Mouse (Mus musculus) lung, embryonic 14.5 days (tissue): Measurements from ENCODE around the gene Ffar1. TPM values are rescaled to one million over a fixed set of nuclear protein-coding genes. Genes with fewer than 3 reads are reported as not detected.
A peak's percentile ranks its signal among the peaks of the same experiment; 100 is the strongest.

Experiments used
- ATAC-seq: fragments of 200-750 bp; cut with Nextera tagmentation; 2 replicates; pipeline ENCODE4 v1.8.0; 2017; ENCODE audit warnings: mild to moderate bottlenecking, moderate TSS enrichment, moderate library complexity; ENCODE audit not compliant: insufficient read depth
- DNase-seq: peaks from one replicate; pipeline ENCODE4 v3.0.0-alpha.2; 2015
- H3K27ac ChIP-seq: fragments of 300-500 bp; sonication (generic); 2 replicates; pipeline ENCODE4 v1.5.1; 2014; ENCODE audit warnings: low read depth, mild to moderate bottlenecking, moderate library complexity
- H3K27me3 ChIP-seq: fragments of 300-500 bp; sonication (generic); 2 replicates; pipeline ENCODE4 v1.6.1; 2014; ENCODE audit warnings: low read length, control low read depth; ENCODE audit not compliant: insufficient read depth
- H3K36me3 ChIP-seq: fragments of 300-500 bp; sonication (generic); 2 replicates; pipeline ENCODE4 v1.6.1; 2014; ENCODE audit warnings: control low read depth; ENCODE audit not compliant: insufficient read depth
- H3K4me1 ChIP-seq: fragments of 300-500 bp; sonication (generic); 2 replicates; pipeline ENCODE4 v1.6.1; 2014; ENCODE audit warnings: antibody characterized with exemption, control low read depth; ENCODE audit not compliant: insufficient read depth
- H3K4me2 ChIP-seq: fragments of 300-500 bp; sonication (generic); 2 replicates; pipeline ENCODE4 v1.6.1; 2014; ENCODE audit warnings: mild to moderate bottlenecking
- H3K4me3 ChIP-seq: fragments of 300-500 bp; sonication (generic); 2 replicates; pipeline ENCODE4 v1.5.1; 2014; ENCODE audit warnings: low read depth, low read length
- H3K9ac ChIP-seq: fragments of 300-500 bp; sonication (generic); 2 replicates; pipeline ENCODE4 v1.6.1; 2014
- H3K9me3 ChIP-seq: fragments of 300-500 bp; sonication (generic); 2 replicates; pipeline ENCODE4 v1.6.1; 2016; ENCODE audit warnings: low read depth, low read length, control low read depth
- CTCF ChIP-seq: IDR thresholded peaks from 2 replicates; pipeline ENCODE4 v1.5.1; 2016; ENCODE audit warnings: antibody characterized with exemption, low read depth
- WGBS: fragments of 180-500 bp; shearing (Covaris S2); extraction: QIAGEN DNeasy Blood & Tissue Kit; methylation state at CpG from one replicate; pipeline ENCODE4 v1.1.7; 2014; 5-methylcytosine and 5-hydroxymethylcytosine counted together
- polyA plus RNA-seq: library from polyadenylated mRNA; unstranded; fragments of >200 nt; fragmentation: Nextera tagmentation; extraction: Ambion mirVana; gene quantifications from 2 replicates; pipeline ENCODE4 v1.2.1, GENCODE M21; 2014

Ffar1 gene
- polyA plus RNA-seq, 1 experiment from 2014 or later = not detected

DNA sequence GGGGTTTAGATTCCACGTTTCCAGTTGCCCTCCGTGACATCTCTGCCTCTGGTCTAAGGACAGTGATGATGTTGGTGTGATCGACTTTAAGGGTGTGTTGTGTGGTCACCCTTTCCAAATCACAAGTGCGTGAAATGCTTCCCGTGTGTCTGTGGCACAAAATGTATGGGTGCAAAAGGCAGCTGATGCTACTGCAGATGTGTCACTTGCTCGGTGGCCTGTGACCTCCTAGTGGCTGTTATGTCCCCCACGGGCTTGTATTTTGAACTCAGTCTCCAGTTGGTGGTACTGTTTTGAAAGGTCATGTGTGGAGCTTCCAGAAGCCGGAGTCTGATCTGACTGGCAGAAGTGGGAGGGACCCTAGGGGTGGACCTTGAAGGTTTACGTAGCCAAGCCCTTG is 30.4 kb upstream of the Ffar1 start:
- Histone ChIP-seq H3K9ac (no peak overlapping the region), H3K36me3 (no peaks in the 10 kb centered on the region), H3K27me3 (no peaks in the 10 kb centered on the region), H3K4me3 (no peak overlapping the region), H3K4me2 (no peak overlapping the region), H3K27ac (no peak overlapping the region), H3K4me1 (no peaks in the 10 kb centered on the region), H3K9me3 (no peaks in the 10 kb centered on the region)
- DNase-seq (no peak), ATAC-seq (no peak)
- 73% methylated on average over 9 of the region's 9 CpGs for WGBS
- no peak for TF ChIP-seq CTCF

DNA sequence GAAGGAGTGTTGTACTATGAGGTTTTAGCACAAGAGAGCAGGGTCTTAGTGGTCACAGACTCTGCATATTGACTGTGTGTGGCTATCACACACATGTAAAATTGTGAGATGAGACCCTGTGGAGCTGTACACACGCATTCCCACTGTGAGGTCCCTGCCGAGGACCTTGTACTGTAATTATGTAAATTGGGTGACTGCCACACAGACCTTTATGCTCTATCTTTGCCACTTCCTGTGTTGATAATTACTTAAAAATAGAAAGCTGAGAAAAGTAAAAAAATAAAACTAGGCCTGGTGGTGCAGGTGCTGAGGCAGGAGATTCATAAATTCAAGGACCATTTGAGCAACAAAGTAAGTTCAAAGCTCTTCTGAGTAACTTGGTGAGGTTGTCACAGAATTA is 29.3 kb upstream of the Ffar1 start:
- Histone ChIP-seq H3K9me3 (no peaks in the 10 kb centered on the region), H3K36me3 (no peaks in the 10 kb centered on the region), H3K4me1 (no peaks in the 10 kb centered on the region), H3K27me3 (no peaks in the 10 kb centered on the region), H3K9ac (no peak overlapping the region), H3K4me2 (no peak overlapping the region), H3K27ac (no peak overlapping the region), H3K4me3 (no peak overlapping the region)
- no peak for TF ChIP-seq CTCF
- no peak for DNase-seq
- 52% methylated on average over 2 of the region's 2 CpGs for WGBS
- ATAC-seq = no peak

DNA sequence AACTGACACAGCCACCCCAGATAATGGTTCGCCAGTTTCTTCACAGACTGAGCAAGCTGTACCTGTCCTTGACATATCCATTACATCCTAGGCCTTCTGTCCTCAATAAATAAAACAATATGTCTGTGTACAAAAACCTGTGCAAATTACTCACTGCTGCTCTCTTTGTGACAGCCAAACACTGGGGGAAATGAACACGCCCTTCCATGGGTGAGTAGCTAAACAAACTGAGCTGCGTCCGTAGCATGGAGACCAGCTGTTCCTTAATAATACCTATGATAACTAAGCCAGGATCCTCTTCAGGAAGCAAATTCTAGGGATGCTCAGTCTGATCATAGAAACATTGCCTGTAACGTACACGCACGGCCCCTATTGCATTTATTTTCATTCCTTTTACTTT is 27.4 kb upstream of the Ffar1 start:
- H3K9me3 ChIP-seq = 0 out of 2 replicates have a peak, but pooled peaks cover 2% of the 10 kb centered on the region
- H3K4me2 ChIP-seq = no peak overlapping the region
- no peak for TF ChIP-seq CTCF
- H3K27ac ChIP-seq = no peak overlapping the region
- WGBS = 71% methylated on average over 7 of the region's 7 CpGs
- no peak for DNase-seq
- no peak for ATAC-seq
- no peaks in the 10 kb centered on the region for H3K36me3 ChIP-seq
- H3K4me1 ChIP-seq = no peaks in the 10 kb centered on the region
- H3K9ac ChIP-seq = no peak overlapping the region
- H3K27me3 ChIP-seq = no peaks in the 10 kb centered on the region
- H3K4me3 ChIP-seq = no peak overlapping the region

DNA sequence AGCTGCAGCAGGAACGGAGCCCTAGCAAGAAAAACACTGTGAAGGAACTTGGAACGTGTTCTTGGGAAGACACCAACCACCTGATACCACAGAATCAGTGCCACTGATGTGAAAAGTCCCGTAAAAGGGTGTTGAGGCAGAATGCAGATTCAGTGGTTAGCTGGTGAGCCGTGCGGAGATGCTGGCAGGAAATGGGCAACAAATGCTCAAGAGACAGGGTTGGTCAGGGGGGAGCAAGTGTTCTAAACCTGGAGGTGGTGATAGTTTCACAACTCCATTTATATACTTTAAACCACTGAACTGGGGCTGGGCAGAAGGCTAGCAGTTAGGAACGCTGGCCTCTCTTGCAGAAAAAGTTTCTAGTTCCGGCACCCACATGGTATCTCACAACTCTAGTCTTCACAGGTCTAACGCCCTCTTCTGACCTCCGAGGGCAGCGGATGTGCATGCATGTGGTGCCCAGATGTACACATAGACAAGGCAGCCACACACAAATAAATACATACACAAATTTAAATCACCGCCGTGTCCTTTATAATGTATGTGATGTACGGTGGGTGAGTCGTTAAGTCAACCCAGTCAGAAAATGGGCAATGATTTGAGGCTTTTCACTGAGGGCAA is 26.3 kb upstream of the Ffar1 start:
- 79% methylated on average over 14 of the region's 14 CpGs for WGBS
- ATAC-seq = no peak

DNA sequence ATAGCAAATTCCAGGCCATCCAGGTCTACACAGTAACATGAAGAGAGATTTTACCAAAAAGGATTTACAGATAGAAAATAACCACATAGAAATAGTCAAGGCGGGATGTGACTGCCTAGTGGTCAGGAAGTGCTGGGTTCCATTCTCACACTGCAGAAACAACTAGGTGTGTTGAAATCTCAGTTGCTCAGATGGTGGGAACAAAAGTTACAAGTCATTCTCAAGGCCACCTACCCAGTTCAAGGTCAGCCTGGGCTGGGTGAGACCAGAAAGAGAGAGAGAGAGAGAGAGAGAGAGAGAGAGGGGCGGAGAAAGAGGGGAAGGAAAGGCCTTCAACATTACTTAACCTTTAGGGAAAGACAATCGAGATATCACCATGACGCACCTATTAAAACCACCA is 25.5 kb upstream of the Ffar1 start:
- WGBS = 78% methylated on average over 4 of the region's 4 CpGs
- no peaks in the 10 kb centered on the region for H3K36me3 ChIP-seq

More for the DNA sequence above, 26.3 kb upstream of the Ffar1 start:
- H3K4me1 ChIP-seq = no peaks in the 10 kb centered on the region
- no peak for TF ChIP-seq CTCF
- H3K27me3 ChIP-seq = no peaks in the 10 kb centered on the region
- H3K4me2 ChIP-seq = no peak overlapping the region
- H3K9me3 ChIP-seq = 0 out of 2 replicates have a peak, but pooled peaks cover 2% of the 10 kb centered on the region
- no peak overlapping the region for H3K27ac ChIP-seq
- H3K4me3 ChIP-seq = no peak overlapping the region
- H3K36me3 ChIP-seq = no peaks in the 10 kb centered on the region
- DNase-seq = no peak
- H3K9ac ChIP-seq = no peak overlapping the region

DNA sequence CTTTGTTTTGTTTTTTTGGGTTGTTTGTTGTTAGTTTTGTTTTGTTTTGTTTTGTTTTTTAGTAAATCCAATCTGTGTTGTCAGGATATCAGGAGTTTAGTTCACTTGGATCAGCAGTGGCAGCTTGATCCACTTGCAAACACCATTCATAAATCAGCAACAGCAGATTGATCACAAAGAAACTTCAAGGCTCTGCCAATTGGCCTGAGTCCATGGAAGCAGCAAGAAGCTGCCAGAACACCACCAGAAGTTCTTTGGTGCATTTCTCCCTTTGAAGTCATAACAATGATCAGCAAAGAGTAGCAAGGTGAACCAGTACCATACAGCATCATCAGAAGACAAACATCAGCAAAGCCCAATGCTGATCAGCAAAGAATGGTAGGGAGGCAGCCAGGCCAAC is 22.7 kb upstream of the Ffar1 start:
- DNase-seq (peak; percentile 35), ATAC-seq (no peak)
- Histone ChIP-seq H3K4me1 (no peaks in the 10 kb centered on the region), H3K9ac (no peak overlapping the region), H3K9me3 (0 out of 2 replicates have a peak, but pooled peaks cover 2% of the 10 kb centered on the region), H3K27me3 (no peaks in the 10 kb centered on the region), H3K4me2 (no peak overlapping the region), H3K4me3 (no peak overlapping the region), H3K36me3 (no peaks in the 10 kb centered on the region), H3K27ac (no peak overlapping the region)
- no peak for TF ChIP-seq CTCF

More for the DNA sequence above, 25.5 kb upstream of the Ffar1 start:
- 0 out of 2 replicates have a peak, but pooled peaks cover 2% of the 10 kb centered on the region for H3K9me3 ChIP-seq
- no peak for TF ChIP-seq CTCF
- ATAC-seq (no peak), DNase-seq (no peak)
- H3K9ac ChIP-seq = no peak overlapping the region
- H3K4me2 ChIP-seq = no peak overlapping the region
- H3K4me3 ChIP-seq = no peak overlapping the region
- no peaks in the 10 kb centered on the region for H3K27me3 ChIP-seq
- H3K4me1 ChIP-seq = no peaks in the 10 kb centered on the region
- no peak overlapping the region for H3K27ac ChIP-seq

DNA sequence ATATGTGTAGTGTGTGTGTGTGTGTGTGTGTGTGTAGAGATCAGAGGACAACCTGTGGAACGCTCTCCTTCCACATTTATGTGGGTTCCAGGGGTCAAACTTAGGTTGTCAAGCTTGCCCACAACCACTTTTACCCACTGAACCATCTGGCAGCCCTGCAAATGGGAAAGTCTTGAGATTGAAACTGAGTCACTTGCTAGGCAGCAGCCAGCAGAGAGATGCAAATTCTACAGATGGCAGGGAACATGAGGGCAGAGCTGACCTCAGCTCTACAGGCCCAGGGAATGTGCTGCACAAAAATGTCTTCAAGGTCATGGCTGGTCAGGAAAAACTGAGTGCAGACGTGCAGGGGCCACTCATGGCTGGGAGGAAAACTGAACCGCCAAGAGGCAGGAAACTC is 20.0 kb upstream of the Ffar1 start:
- H3K4me2 ChIP-seq = no peak overlapping the region
- no peaks in the 10 kb centered on the region for H3K27me3 ChIP-seq
- no peaks in the 10 kb centered on the region for H3K4me1 ChIP-seq
- 0 out of 2 replicates have a peak, but pooled peaks cover 2% of the 10 kb centered on the region for H3K9me3 ChIP-seq
- TF ChIP-seq CTCF = no peak
- H3K27ac ChIP-seq = no peak overlapping the region
- DNase-seq (no peak), ATAC-seq (no peak)
- no peak overlapping the region for H3K4me3 ChIP-seq
- H3K36me3 ChIP-seq = no peaks in the 10 kb centered on the region
- 73% methylated on average over 3 of the region's 3 CpGs for WGBS
- H3K9ac ChIP-seq = no peak overlapping the region
